Mouse (Mus musculus) lung, adult 10 weeks (tissue): ENCODE measurements around the gene Alx1. TPM values are rescaled to one million over a fixed set of nuclear protein-coding genes. Genes with fewer than 3 reads are reported as not detected.

ENCODE experiments used
- polyA plus RNA-seq: library from polyadenylated mRNA; stranded (reverse); fragments of 350-450 nt; fragmentation: Illumina TruSeq; extraction: RNeasy Lipid Tissue Mini Kit (QIAGEN cat#74804); gene quantifications from one replicate; pipeline ENCODE4 v1.2.3, GENCODE M21; 2014; ENCODE audit warnings: low read depth, low replicate concordance; ENCODE audit not compliant: insufficient read depth

Gene Alx1
- polyA plus RNA-seq = not detected

DNA sequence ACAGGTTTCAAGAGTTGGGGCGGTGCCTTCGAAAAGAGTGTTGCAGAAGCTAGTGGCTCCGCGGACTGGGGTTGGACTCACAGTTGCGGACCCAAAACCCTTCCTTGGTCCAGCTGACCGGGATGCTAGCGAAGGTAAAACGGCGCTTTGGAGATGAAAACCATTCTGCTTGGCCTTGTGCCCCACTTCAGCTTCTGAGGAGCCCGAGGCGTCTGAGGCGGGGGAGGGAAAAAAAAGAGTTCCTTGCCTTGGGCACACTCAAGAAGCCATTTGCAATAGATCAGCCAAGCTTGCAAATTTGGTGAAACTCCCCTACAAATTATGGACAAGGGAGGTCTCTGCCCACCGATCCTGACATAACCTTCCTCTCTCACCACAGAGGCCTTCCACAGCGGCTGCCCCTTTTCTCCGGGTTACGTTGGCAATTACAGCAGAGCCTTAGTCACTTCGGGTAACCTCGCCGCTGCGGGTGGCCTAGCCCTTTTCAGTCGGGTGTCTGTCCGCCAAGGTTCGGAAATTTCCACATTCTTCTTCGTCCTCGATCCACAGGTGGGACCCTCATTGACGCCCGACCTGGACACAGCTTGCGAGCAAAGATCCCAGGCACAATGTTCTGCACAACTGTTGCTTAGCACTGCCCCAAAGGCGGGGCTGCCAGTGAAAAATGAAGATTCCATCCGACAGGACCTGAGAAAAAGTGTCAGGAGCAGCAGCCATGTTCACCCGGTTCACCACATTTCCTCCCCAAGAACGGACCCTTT lies at the start of gene Alx1:
Gene Alx1 (minus strand): TSS at position 486 of the 761 bp plus-strand sequence.

Other genes starting within 250 kb of the Alx1 start
- 1.2 TPM for gene Lrriq1, start 206.1 kb upstream of the Alx1 start, polyA plus RNA-seq